Mouse (Mus musculus) T-helper 2 cell (primary cell): ENCODE results near the gene Mucl3.

Experiments
- in situ Hi-C: fragments of 300-600 bp; cut with MboI, MseI; formaldehyde crosslinking; loops from one replicate; pipeline ENCODE4 v1.15.1; 2025; ENCODE audit warnings: high pct_unique_total_duplicates

Gene Mucl3

DNA sequence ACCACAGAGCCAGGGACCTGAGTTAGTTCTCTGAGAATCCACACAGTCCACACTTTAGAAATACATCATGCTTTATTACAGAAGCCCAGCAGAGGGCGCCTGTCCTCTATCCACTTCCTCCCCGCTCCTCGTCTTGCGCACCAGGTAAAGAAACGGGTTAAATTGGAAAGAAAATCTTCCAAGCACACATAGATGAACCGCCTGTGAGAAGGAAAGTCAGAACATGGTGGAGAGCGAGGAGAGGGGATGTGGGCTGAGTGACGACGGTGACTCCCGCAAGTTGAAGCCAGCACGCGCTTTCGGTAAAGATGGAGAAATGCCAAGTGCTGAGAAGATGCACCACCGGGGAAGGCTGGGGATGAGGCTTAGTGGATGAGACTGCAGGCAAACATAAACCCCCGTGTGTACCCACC is 7.8 kb downstream of the Mucl3 start:
- in situ Hi-C loops, result loop anchor here (5.0 kb wide), 1 partner anchor 102 kb away; no protein-coding TSS in a partner anchor

DNA sequence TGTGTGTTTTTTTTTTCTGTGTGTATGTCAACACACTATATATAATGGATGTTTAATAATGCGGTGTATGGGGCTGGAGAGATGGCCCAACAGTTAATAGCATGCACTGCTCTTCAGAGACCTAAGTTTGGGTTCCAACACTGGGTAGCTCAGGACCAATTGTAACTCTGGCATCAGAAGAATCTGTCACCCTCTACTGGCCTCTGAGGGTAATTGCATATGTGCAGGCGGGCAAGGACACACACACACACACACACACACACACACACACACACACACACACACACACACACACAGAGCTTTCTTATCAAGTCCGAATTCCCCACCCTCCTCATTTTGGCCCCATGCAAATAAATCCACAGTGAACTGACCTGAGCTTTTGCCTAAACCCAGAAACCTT is 8.3 kb downstream of the Mucl3 start:
- in situ Hi-C loops, result loop anchor here (5.0 kb wide), 1 partner anchor 102 kb away; no protein-coding TSS in a partner anchor

DNA sequence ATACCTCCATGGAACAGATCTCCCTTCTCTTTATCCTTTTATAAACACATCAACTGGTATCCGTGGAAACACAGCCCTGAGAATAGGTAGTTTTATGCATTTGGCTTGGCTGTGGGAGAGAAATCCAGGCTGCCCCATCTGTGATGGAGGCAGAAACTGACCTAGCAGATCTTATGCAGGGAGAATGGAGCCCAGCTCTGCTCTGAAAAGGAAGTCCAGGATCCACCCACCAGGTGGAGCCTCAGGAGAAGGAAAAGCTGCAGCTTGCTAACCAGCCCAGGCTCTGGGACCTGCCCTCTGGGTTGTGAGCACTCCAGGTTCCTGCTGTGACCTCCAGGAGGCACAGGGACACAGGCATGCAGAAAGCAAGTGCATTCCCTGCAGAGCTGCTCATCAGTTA is 9.5 kb downstream of the Mucl3 start:
- in situ Hi-C loops, result loop anchor here (5.0 kb wide), 1 partner anchor 47 kb away; no protein-coding TSS in a partner anchor

DNA sequence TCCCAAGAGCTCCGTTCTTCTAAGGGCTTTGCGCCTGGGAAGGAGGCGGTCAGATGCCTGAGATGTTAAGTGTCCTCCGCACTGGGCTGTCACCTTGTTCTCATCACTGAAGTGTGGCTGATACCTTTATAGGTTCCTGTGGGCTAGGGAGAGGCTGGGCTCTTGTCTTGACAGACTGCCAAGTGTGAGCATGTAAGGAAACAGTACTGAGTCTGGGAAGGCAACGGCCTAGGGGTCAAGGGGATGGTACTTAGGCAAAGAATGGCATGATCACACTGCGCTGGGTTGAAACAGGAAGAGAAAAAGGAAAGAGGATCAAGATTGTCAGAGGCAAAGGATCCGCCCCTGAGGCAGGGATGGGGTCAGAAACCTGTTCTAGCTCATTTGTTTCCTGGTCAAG is 17.0 kb downstream of the Mucl3 start, which contains the start of gene Gm9573:
TSS of gene Gm9573 (minus strand) at position 101 of the 400 bp plus-strand sequence.
- in situ Hi-C loops, result no loop called here

DNA sequence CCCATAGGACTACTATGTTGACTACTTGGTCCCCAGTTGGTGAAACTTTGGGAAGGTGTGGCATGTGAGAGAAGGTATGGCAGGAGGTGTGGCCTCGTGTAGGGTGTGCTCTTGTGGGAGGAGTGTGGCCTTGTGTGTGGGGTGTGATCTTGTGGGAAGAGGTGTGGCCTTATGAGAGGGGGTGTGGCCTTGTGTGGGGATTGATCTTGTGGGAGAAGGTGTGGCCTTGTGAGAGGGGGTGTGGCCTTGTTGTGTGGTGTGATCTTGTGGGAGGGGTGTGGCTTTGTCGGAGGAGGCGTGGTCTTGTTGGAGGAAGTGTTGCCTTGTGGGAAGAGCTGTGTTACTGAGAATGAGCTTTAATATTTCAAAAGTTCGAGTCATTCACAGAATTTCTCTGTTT is 26.4 kb downstream of the Mucl3 start:
- in situ Hi-C loops, result loop anchor here (5.0 kb wide), 1 partner anchor 65 kb away; the partner anchor contains the start of gene Cdsn

DNA sequence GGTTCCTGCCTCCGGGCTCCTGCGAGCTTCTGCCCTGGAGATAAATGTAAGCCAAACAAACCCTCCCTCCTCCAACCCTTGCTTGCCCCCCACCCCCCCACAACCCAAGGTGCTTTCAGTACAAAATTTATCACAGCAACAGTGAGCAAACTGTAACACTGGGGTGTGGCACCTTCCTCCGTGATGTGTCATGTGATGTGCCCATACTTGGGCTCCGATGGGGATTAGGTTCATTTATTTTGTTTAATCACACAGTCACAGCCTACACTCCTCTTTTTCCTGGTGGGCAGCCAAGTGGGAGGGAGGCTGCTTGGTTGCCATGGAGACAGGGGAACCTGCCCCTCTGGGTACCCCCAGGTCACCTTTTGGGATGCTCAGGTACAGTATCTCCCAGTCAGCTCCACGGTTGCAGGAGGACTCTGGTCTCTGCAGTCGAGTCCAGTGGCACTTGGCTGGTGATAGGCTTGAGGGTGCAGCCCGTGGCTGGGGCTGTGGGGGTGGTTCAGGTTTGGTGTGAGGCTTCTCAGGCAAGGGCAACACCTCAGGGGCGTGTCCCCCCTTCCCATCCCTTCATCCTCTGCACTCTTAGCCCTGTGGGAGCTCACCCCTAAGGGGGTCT is 41.6 kb downstream of the Mucl3 start:
- in situ Hi-C loops, result no loop called here

DNA sequence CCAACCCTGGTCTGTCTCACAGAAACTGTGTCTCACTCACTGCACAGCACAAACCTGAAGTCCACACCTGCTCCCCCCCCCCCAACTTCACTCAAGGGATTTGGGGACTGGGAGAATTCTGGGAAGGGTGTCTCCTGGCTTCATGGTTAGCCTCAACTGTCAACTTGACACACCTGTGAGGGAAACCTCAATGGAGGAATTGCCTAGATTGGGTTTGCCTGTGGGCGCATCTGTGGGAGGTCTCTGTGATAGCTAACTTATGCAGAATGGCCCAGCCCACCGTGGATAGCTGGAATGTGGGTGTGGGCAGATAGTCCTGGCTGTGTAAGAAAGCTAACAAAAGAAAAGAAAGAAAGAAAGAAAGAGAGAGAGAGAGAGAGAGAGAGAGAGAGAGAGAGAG is 42.2 kb downstream of the Mucl3 start, which contains the start of gene Sfta2:
TSS of gene Sfta2 (plus strand) at position 301 of the 400 bp plus-strand sequence.
- in situ Hi-C loops, result no loop called here

DNA sequence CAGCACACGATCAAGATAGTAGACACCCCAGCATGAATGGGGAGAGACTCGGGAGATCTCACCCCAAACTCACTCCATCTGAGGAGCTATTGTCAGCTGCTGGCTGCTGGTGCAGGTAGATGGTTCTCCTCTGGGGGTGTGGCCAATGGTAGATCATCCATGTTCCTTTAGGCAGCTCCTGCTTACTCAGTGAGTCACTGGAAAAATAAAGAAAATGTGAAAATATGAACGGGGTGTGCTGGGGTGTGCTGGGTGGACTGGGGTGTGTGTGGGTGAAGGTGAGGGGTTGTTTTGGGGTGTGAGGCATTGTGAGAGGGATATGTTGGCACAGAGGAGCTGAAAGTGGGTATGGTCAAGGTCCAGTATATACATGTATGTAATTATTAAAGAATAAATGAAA is 46.1 kb downstream of the Mucl3 start:
- in situ Hi-C loops, result no loop called here

DNA sequence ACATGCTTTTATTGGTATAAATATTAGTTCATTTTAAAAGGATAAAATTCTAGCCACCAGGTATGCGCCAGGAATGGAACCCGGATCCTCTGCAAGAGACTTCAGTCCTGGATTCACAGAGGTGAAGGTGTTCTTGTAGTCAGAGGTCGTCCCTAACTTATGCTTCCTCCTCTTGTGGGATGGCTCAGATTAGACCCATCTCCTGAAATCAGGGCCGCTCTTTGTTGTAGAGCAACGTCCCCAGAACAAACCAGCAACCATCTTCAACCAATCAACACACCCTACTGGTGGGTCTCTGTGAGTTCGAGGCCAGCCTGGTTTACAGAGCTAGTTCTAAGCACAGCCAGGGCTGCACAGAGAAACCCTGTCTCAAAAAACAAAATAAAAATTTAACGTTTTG is 49.0 kb downstream of the Mucl3 start:
- in situ Hi-C loops, result no loop called here

DNA sequence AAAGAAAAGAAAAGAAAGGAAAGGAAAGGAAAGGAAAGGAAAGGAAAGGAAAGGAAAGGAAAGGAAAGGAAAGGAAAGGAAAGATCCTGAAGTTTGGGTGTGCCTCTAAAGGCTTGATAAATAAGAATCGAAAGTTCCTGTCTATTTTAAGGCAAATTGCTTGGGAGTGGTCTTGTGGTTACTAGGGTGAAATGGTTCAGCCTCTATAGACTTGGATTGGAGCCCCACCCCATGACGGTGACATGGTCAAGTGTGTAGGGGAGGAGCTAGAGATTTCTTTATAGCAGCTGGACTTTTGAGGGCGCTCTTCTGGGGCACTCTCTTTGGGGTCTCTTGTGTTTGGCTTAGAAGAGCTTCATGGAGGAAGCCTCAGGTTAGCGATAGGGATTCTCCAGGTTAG is 49.7 kb downstream of the Mucl3 start:
- in situ Hi-C loops, result no loop called here

DNA sequence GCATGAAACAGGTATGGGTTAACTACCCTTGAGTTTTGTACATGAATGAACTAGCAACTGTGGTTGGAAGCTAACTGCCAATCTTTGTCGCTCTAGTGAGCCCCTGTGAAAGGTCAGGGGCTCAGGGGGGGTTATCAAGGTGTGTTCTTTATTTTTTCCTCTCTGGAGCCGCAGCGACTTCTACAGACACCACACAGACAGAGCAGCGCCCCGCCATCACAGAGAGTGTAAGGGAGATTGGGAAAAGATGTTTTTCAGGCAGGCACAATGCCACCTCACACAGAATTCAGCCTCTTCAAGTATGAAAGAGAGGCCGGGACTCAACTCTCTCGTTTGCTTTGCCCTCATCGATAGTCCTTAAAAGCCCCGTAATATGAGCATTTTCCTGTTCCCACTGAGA is 51.4 kb downstream of the Mucl3 start:
- in situ Hi-C loops, result no loop called here

DNA sequence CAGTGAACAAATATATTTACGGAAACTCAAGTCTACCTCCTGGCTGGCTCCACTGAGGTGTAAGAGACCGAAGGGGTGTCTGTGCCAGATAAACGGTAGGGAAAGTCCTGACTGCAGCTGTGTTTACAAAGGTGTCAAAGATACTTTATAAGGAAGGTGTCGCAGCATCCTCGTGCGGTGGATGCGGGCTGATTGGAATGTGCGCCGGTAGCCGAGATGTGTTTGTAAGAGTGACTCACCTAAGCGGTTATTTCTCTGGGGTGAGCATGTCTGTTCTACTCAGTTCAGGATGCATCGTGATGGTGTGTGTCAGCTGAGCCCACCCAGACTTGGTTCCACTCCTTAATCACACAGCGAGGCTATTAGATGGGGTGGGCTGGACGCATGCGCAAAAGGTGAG is 51.8 kb downstream of the Mucl3 start:
- in situ Hi-C loops, result no loop called here

DNA sequence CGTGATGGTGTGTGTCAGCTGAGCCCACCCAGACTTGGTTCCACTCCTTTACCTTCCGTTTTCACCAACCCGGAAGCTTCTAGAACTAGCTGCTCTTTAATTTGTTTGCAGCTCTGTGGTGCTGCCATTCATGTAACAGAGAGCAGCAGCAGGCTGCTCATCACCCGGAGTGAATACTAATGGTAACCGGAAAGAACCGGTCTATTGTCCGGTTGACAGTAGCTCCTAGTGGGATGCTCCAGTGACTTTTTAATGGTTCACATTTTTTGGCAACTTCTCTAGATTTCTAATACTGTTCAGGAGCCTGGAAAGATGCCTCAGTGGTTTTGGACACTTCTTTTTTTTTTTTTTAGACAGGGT is 52.3 kb downstream of the Mucl3 start:
- in situ Hi-C loops, result no loop called here

DNA sequence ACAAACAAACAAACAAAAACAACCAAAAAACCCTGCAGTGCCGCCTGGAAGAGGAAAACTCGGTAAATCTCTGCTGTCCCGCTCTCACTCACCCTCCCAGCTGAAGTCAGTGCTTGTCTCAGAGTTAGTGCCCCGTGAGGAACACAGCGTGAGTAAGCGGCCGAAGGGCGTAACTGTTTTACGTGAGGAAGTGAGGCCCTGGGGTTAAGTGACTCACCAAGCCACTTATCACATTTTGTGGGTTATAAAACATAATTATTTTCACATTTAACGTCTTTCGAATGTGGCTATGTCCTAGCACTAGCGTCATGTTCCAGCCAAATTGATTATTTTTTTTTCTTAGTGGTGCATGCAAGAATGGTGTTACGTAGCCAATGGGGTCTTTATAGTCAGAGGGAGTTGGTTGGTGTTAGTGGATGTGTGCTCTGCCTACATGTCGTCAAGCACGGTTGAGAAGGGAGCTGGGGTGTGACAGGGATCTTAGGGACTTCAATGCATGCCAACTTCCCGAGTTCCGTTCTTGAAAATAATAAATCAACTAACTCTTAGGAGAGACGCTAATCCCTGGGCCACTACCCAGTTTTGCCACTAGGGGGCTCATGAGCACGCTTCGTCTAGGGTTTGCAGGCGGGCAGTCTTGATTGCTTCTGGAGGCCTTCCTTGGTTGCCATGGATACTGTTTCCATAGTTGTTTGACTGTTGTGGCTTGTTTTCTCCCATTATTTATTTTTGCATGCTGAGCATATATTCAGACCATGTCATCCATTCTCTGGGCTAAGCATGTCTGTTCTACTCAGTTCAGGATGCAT is 52.9 kb downstream of the Mucl3 start:
- in situ Hi-C loops, result no loop called here

DNA sequence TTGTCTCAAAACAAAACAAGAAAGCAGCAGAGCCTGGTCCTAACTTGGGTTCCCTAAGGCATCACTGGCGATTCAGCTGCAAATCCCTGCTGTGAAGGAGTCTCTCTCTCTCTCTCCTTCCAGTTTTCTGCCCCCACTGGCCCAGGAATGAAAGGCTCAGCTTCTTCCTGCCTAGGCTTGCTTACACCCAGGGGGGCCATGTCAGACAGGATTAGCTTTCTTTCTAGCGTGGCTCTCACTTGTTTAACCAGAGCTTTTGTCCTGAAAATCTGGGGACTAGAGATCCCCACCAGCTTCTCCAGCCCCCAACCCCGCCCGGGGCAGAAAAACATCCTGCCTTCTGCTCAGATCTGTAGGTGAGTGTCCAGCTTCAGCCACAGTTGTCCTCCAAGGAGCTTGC is 55.1 kb downstream of the Mucl3 start:
- in situ Hi-C loops, result loop anchor here (5.0 kb wide), 1 partner anchor 44 kb away; no protein-coding TSS in a partner anchor

DNA sequence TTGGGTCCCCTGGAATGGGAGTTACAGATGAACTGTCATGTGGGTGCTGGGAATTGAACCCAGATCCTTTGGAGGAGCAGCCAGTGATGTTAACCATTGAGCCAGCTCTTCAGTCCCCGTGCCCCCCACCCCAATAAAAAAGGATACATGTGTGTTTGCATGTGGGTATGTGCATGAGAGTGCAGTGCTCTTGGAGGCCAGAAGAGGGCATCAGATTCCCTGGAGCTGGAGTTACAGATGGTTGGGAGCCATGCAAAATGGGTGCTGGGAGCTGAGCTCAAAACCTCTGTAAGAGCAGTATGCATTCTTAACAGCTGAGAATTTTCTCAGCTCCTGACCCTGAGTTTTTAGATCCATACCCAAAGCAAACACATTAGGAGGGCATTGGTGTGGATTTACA is 56.2 kb downstream of the Mucl3 start:
- in situ Hi-C loops, result loop anchor here (5.0 kb wide), 1 partner anchor 45 kb away; no protein-coding TSS in a partner anchor
